Mouse (Mus musculus) midbrain, embryonic 15.5 days (tissue): ENCODE results near the gene Gm12184. TPM values are rescaled to one million over a fixed set of nuclear protein-coding genes. Genes with fewer than 3 reads are reported as not detected.

Experiments
- polyA plus RNA-seq: library from polyadenylated mRNA; unstranded; fragments of >200 nt; fragmentation: Nextera tagmentation; extraction: Ambion mirVana; gene quantifications from 2 replicates; pipeline ENCODE4 v1.2.1, GENCODE M21; 2015

Gm12184 gene
- polyA plus RNA-seq, 1 experiment from 2014 or later, result 2.6 TPM

Other genes starting within 250 kb of the Gm12184 start
- gene Rack1, start 26.3 kb downstream of the Gm12184 start, polyA plus RNA-seq, result 365 and 382 TPM in 2 replicates
- 7.3 and 7.9 TPM in 2 replicates for gene Trim41, start 9.3 kb downstream of the Gm12184 start, polyA plus RNA-seq
- gene Trim7, start 515 bp downstream of the Gm12184 start, polyA plus RNA-seq, result 2.3 and 2.6 TPM in 2 replicates
- gene Irgm1, start 45.0 kb upstream of the Gm12184 start, polyA plus RNA-seq, result 2.3 and 4.6 TPM in 2 replicates
- 0.05 and 0.45 TPM in 2 replicates for gene Gm5431, start 75.6 kb upstream of the Gm12184 start, polyA plus RNA-seq
- 1.3 and 1.8 TPM in 2 replicates for gene Psme2b, start 119.5 kb upstream of the Gm12184 start, polyA plus RNA-seq
- not detected in 2 replicates for gene Olfr56, start 152.2 kb upstream of the Gm12184 start, polyA plus RNA-seq
- gene 9930111J21Rik1, start 152.7 kb upstream of the Gm12184 start, polyA plus RNA-seq, result 0.33 and 0.37 TPM in 2 replicates
- not detected in 2 replicates for gene Gm12185, start 165.6 kb upstream of the Gm12184 start, polyA plus RNA-seq
- gene Tgtp1, start 167.5 kb upstream of the Gm12184 start, polyA plus RNA-seq, result not detected in 2 replicates
- gene 9930111J21Rik2, start 224.6 kb upstream of the Gm12184 start, polyA plus RNA-seq, result 0.37 and 0.38 TPM in 2 replicates
- gene Tgtp2, start 237.6 kb upstream of the Gm12184 start, polyA plus RNA-seq, result 0.68 TPM in 1 of 2 replicates, not detected in the other
- gene Ifi47, start 249.9 kb upstream of the Gm12184 start, polyA plus RNA-seq, result 0.35 and 0.56 TPM in 2 replicates